Mouse (Mus musculus) MEL (cell line): ENCODE data around the gene Milr1. TPM values are rescaled to one million over a fixed set of nuclear protein-coding genes. Genes with fewer than 3 reads are reported as not detected.

Experiments used
- DNase-seq: peaks from one replicate; pipeline ENCODE4 v3.0.0; 2011; ENCODE audit warnings: low read depth, low spot score
- H3K27ac ChIP-seq: 2 replicates; pipeline ENCODE4 v1.5.1; 2012; ENCODE audit warnings: low read depth, mild to moderate bottlenecking, control low read depth, low read length, moderate library complexity; ENCODE audit not compliant: control insufficient read depth
- H3K27me3 ChIP-seq, 2 experiments: fragments of 150-350 bp in 1 of 2; sonication (generic) in 1 of 2; 2 replicates each; pipeline ENCODE4 v1.6.1; 2012; ENCODE audit warnings: low read length in 2 of 2, mild to moderate bottlenecking in 2 of 2, improper control_type of control experiment in 1 of 2, moderate library complexity in 1 of 2; ENCODE audit not compliant: insufficient read depth in 2 of 2, control insufficient read depth in 1 of 2
- H3K36me3 ChIP-seq, 2 experiments: 2 replicates each; pipeline ENCODE4 v1.6.1; 2012 to 2014; ENCODE audit warnings: low read length in 2 of 2, improper control_type of control experiment in 1 of 2, inconsistent platforms in 1 of 2, mild to moderate bottlenecking in 1 of 2; ENCODE audit not compliant: insufficient read depth in 2 of 2, control insufficient read depth in 1 of 2
- H3K4me1 ChIP-seq, 2 experiments: fragments of 150-350 bp in 1 of 2; sonication (generic) in 1 of 2; 2 replicates each; pipeline ENCODE4 v1.6.1; 2012; ENCODE audit warnings: low read length in 2 of 2, improper control_type of control experiment in 1 of 2, mild to moderate bottlenecking in 1 of 2; ENCODE audit not compliant: insufficient read depth in 2 of 2, control insufficient read depth in 1 of 2
- H3K4me3 ChIP-seq, 2 experiments: fragments of 150-350 bp in 1 of 2; sonication (generic) in 1 of 2; 2 replicates each; pipeline ENCODE4 v1.5.1; 2012; ENCODE audit warnings: low read depth in 2 of 2, low read length in 2 of 2, mild to moderate bottlenecking in 2 of 2, moderate library complexity in 2 of 2, control low read depth in 1 of 2, improper control_type of control experiment in 1 of 2; ENCODE audit not compliant: control insufficient read depth in 1 of 2, insufficient read depth in 1 of 2
- H3K79me2 ChIP-seq: 2 replicates; pipeline ENCODE4 v1.6.1; 2012; ENCODE audit warnings: mild to moderate bottlenecking, low read length, moderate library complexity; ENCODE audit not compliant: control insufficient read depth, poor library complexity, insufficient read depth
- H3K9ac ChIP-seq: 2 replicates; pipeline ENCODE4 v1.6.1; 2012; ENCODE audit warnings: low read depth, mild to moderate bottlenecking, control low read depth, low read length, moderate library complexity; ENCODE audit not compliant: control insufficient read depth, poor library complexity, severe bottlenecking
- H3K9me3 ChIP-seq: fragments of 150-350 bp; sonication (generic); replicated peaks from 2 replicates; pipeline ENCODE4 v1.6.1; 2012; ENCODE audit warnings: mild to moderate bottlenecking, low read length, improper control_type of control experiment, moderate library complexity; ENCODE audit not compliant: insufficient read depth
- BHLHE40 ChIP-seq: IDR thresholded peaks from 2 replicates; pipeline ENCODE4 v1.6.1; 2012; ENCODE audit warnings: low read depth, mild to moderate bottlenecking, inconsistent platforms, low read length, improper control_type of control experiment, borderline replicate concordance
- CHD2 ChIP-seq: IDR thresholded peaks from 2 replicates; pipeline ENCODE4 v1.6.1; 2011; ENCODE audit warnings: low read length, improper control_type of control experiment
- CTCF ChIP-seq, 3 experiments: IDR thresholded peaks in 2 of 3; conservative IDR thresholded peaks in 1 of 3; 2 replicates each; pipeline ENCODE4 v1.5.1; 2011 to 2012; ENCODE audit warnings: low read length in 3 of 3, low read depth in 2 of 3, mild to moderate bottlenecking in 2 of 3, improper control_type of control experiment in 1 of 3, inconsistent platforms in 1 of 3, mixed read lengths in 1 of 3, moderate library complexity in 1 of 3; ENCODE audit not compliant: control insufficient read depth in 1 of 3, insufficient read depth in 1 of 3, poor library complexity in 1 of 3, severe bottlenecking in 1 of 3
- E2F4 ChIP-seq: IDR thresholded peaks from 2 replicates; pipeline ENCODE4 v1.6.1; 2011; ENCODE audit warnings: low read depth, low read length, improper control_type of control experiment, borderline replicate concordance
- ELF1 ChIP-seq: IDR thresholded peaks from 2 replicates; pipeline ENCODE4 v1.6.1; 2014; ENCODE audit warnings: low read depth, mild to moderate bottlenecking, inconsistent platforms, low read length, improper control_type of control experiment, moderate library complexity
- ETS1 ChIP-seq: IDR thresholded peaks from 2 replicates; pipeline ENCODE4 v1.6.1; 2012; ENCODE audit warnings: low read depth, mild to moderate bottlenecking, inconsistent platforms, low read length, improper control_type of control experiment, moderate library complexity
- GABPA ChIP-seq: IDR thresholded peaks from 2 replicates; pipeline ENCODE4 v1.6.1; 2012; ENCODE audit warnings: low read depth, mild to moderate bottlenecking, inconsistent platforms, low read length, improper control_type of control experiment, moderate library complexity
- GATA1 ChIP-seq: IDR thresholded peaks from 2 replicates; pipeline ENCODE4 v1.6.1; 2011; ENCODE audit warnings: low read depth, low read length, improper control_type of control experiment
- HCFC1 ChIP-seq: IDR thresholded peaks from 2 replicates; pipeline ENCODE4 v1.6.1; 2012; ENCODE audit warnings: low read depth, mild to moderate bottlenecking, inconsistent platforms, low read length, improper control_type of control experiment, moderate library complexity
- JUND ChIP-seq: IDR thresholded peaks from 2 replicates; pipeline ENCODE4 v1.6.1; 2011; ENCODE audit warnings: low read depth, mild to moderate bottlenecking, improper control_type of control experiment, low read length
- KAT2A ChIP-seq: conservative IDR thresholded peaks from 2 replicates; pipeline ENCODE4 v1.6.1; 2012; ENCODE audit warnings: low read depth, low read length, improper control_type of control experiment, inconsistent platforms
- MAFK ChIP-seq: IDR thresholded peaks from 2 replicates; pipeline ENCODE4 v1.6.1; 2011; ENCODE audit warnings: low read depth, mild to moderate bottlenecking, low read length, improper control_type of control experiment, borderline replicate concordance
- MAZ ChIP-seq: IDR thresholded peaks from 2 replicates; pipeline ENCODE4 v1.6.1; 2012; ENCODE audit warnings: low read depth, mild to moderate bottlenecking, inconsistent platforms, low read length, improper control_type of control experiment
- MEF2A ChIP-seq: IDR thresholded peaks from 2 replicates; pipeline ENCODE4 v1.6.1; 2014; ENCODE audit warnings: low read depth, mild to moderate bottlenecking, inconsistent platforms, low read length, improper control_type of control experiment; ENCODE audit not compliant: poor library complexity, insufficient replicate concordance, severe bottlenecking; ENCODE audit errors: extremely low read depth
- MXI1 ChIP-seq: IDR thresholded peaks from 2 replicates; pipeline ENCODE4 v1.6.1; 2011; ENCODE audit warnings: mild to moderate bottlenecking, low read depth, low read length, improper control_type of control experiment
- MYB ChIP-seq: IDR thresholded peaks from 2 replicates; pipeline ENCODE4 v1.6.1; 2011; ENCODE audit warnings: mild to moderate bottlenecking, low read depth, low read length, improper control_type of control experiment
- MYC ChIP-seq: IDR thresholded peaks from 2 replicates; pipeline ENCODE4 v1.6.1; 2011; ENCODE audit warnings: low read depth, mild to moderate bottlenecking, low read length, improper control_type of control experiment, moderate library complexity
- NELFE ChIP-seq: IDR thresholded peaks from 2 replicates; pipeline ENCODE4 v1.6.1; 2011; ENCODE audit warnings: low read depth, low read length, improper control_type of control experiment
- NRF1 ChIP-seq: IDR thresholded peaks from 2 replicates; pipeline ENCODE4 v1.6.1; 2014; ENCODE audit warnings: low read depth, mild to moderate bottlenecking, inconsistent platforms, low read length, improper control_type of control experiment, moderate library complexity; ENCODE audit not compliant: poor library complexity, insufficient read depth, severe bottlenecking
- POLR2AphosphoS2 ChIP-seq: IDR thresholded peaks from 2 replicates; pipeline ENCODE4 v1.6.1; 2011; ENCODE audit warnings: low read length, improper control_type of control experiment
- POLR2AphosphoS5 ChIP-seq: IDR thresholded peaks from 2 replicates; pipeline ENCODE4 v1.6.1; 2012; ENCODE audit warnings: low read depth, borderline replicate concordance, mild to moderate bottlenecking, inconsistent platforms, low read length, moderate library complexity, mixed read lengths
- RAD21 ChIP-seq: IDR thresholded peaks from 2 replicates; pipeline ENCODE4 v1.6.1; 2011; ENCODE audit warnings: mild to moderate bottlenecking, low read depth, low read length, improper control_type of control experiment
- RCOR1 ChIP-seq: IDR thresholded peaks from 2 replicates; pipeline ENCODE4 v1.6.1; 2012; ENCODE audit warnings: low read depth, mild to moderate bottlenecking, inconsistent platforms, low read length, improper control_type of control experiment
- SIN3A ChIP-seq: IDR thresholded peaks from 2 replicates; pipeline ENCODE4 v1.6.1; 2012; ENCODE audit warnings: low read length, improper control_type of control experiment, inconsistent platforms
- SMC3 ChIP-seq: IDR thresholded peaks from 2 replicates; pipeline ENCODE4 v1.6.1; 2011; ENCODE audit warnings: low read depth, low read length, improper control_type of control experiment
- TAL1 ChIP-seq: IDR thresholded peaks from 2 replicates; pipeline ENCODE4 v1.6.1; 2012; ENCODE audit warnings: mild to moderate bottlenecking, inconsistent platforms, low read length, moderate library complexity, mixed read lengths
- TBP ChIP-seq: IDR thresholded peaks from 2 replicates; pipeline ENCODE4 v1.8.0; 2011; ENCODE audit warnings: low read depth, low read length, improper control_type of control experiment
- TCF12 ChIP-seq: IDR thresholded peaks from 2 replicates; pipeline ENCODE4 v1.6.1; 2014; ENCODE audit warnings: low read depth, mild to moderate bottlenecking, inconsistent platforms, low read length, improper control_type of control experiment, moderate library complexity
- UBTF ChIP-seq: IDR thresholded peaks from 2 replicates; pipeline ENCODE4 v1.6.1; 2012; ENCODE audit warnings: low read depth, mild to moderate bottlenecking, inconsistent platforms, low read length, improper control_type of control experiment, moderate library complexity, borderline replicate concordance; ENCODE audit not compliant: insufficient read depth
- USF1 ChIP-seq: IDR thresholded peaks from 2 replicates; pipeline ENCODE4 v1.6.1; 2014; ENCODE audit warnings: low read depth, mild to moderate bottlenecking, inconsistent platforms, low read length, improper control_type of control experiment, moderate library complexity
- USF2 ChIP-seq, 2 experiments: IDR thresholded peaks; 2 replicates each; pipeline ENCODE4 v1.6.1; 2011 to 2012; ENCODE audit warnings: improper control_type of control experiment in 2 of 2, low read length in 2 of 2, borderline replicate concordance in 1 of 2, inconsistent platforms in 1 of 2, low read depth in 1 of 2, mild to moderate bottlenecking in 1 of 2; ENCODE audit not compliant: insufficient read depth in 1 of 2
- ZC3H11A ChIP-seq: IDR thresholded peaks from 2 replicates; pipeline ENCODE4 v1.6.1; 2012; ENCODE audit warnings: low read depth, mild to moderate bottlenecking, inconsistent platforms, low read length, improper control_type of control experiment
- ZKSCAN1 ChIP-seq: IDR thresholded peaks from 2 replicates; pipeline ENCODE4 v1.6.1; 2012; ENCODE audit warnings: low read depth, mild to moderate bottlenecking, inconsistent platforms, low read length, improper control_type of control experiment, moderate library complexity
- ZMIZ1 ChIP-seq: IDR thresholded peaks from 2 replicates; pipeline ENCODE4 v1.6.1; 2012; ENCODE audit warnings: low read depth, mild to moderate bottlenecking, inconsistent platforms, low read length, improper control_type of control experiment, moderate library complexity
- polyA plus RNA-seq, 2 experiments: library from polyadenylated mRNA; stranded (reverse) in 1 of 2; unstranded in 1 of 2; fragments of >175 nt in 1 of 2; fragments of >200 nt in 1 of 2; gene quantifications; 2 replicates each; pipeline versions ENCODE4 v1.2.1 to v1.2.4; 2012; ENCODE audit warnings: low replicate concordance in 2 of 2, low read depth in 1 of 2; ENCODE audit not compliant: insufficient read length in 2 of 2, insufficient read depth in 1 of 2, missing spikeins in 1 of 2
- total RNA-seq: library from RNA; depleted of rRNA; stranded (reverse); fragments of 300-350 nt; gene quantifications from 2 replicates; pipeline ENCODE4 v1.2.3, GENCODE M21; 2012

Milr1 gene
- total and polyA plus RNA-seq, 3 experiments: 0.26 TPM; not detected in 2

DNA sequence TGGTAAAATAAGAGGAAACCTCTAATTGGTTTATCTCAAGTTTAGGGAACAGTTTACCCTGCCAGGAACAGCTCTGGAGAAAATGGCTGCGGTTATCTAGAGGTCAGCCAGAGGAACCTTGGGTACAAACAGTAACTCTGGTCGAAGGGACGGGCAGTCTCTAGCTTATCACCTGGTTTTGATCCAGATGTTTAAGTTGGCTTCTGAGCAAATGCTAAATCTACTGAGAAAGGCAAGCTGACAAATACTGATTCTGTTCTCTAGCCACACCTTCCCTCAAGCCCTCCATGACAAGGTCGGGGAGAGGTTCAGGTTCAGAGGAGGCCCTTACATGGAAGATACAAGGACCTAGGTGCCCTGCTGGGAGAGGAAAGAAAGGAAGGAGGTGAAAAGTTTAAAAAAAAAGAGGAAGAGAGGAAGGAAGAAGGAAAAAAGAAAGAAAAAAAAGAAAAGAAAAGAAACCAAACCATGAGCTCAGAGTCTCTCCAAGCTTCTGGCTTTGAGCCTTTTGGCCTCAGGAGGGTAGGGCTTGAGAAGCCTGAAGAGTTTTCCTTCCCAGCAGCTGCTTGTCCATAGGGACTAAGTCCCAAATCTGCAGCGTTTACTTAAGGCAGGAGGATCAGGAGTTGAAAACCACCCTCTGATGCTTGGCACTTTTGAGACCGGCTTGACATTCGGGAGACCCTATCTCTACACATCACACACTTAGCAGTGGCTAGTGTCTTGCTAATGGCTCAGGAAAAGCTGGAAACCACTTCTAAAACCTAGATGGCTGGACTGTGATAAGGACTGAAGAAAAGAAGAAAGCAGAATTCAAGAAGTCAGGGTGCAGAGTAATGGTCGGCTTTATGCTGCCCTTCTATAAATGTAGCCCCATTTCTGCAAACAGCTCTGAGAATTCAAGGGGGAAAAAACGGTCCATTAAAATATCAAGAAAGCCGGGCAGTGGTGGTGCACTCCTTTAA is 22.3 kb upstream of the Milr1 start:
- Histone ChIP-seq H3K4me3 (peak overlapping the region; percentile 16 to 26; a peak in 3 of 4 replicates), H3K4me1 (peaks cover 33 to 53% of the 10 kb centered on the region in 2 experiments), H3K9ac (peak overlapping the region; percentile 7; the same call in 1 of the 2 replicates), H3K9me3 (no peaks in the 10 kb centered on the region), H3K27me3 (no peaks in the 10 kb centered on the region), H3K79me2 (no peaks in the 10 kb centered on the region), H3K27ac (peak overlapping the region; percentile 21; the same call in 1 of the 2 replicates), H3K36me3 (peaks cover 0 to 47% of the 10 kb centered on the region in 2 experiments; a peak in 2 of 4 replicates)
- peak; percentile 53 for DNase-seq
- no peak for TF ChIP-seq POLR2AphosphoS5
- TF ChIP-seq MAFK: no peak
- TF ChIP-seq CTCF (IDR thresholded peaks at IDR 0.05 in 2 of 3, conservative IDR thresholded peaks at IDR 0.05 in 1 of 3; ENCODE audit: control insufficient read depth in 1 of 3, insufficient read depth in 1 of 3, low read depth in 2 of 3, low read length in 3 of 3, poor library complexity in 1 of 3, severe bottlenecking in 1 of 3): no peak
- 0 out of 2 replicates have a peak, but pooled peaks have one; percentile 27 for TF ChIP-seq TBP
- TF ChIP-seq E2F4: no peak
- peak; percentile 58 for TF ChIP-seq TCF12
- no peak for TF ChIP-seq ZKSCAN1
- peak; percentile 47; the same call in 1 of the 2 replicates for TF ChIP-seq HCFC1
- TF ChIP-seq MAZ: 0 out of 2 replicates have a peak, but pooled peaks have one; percentile 10
- TF ChIP-seq MYB: no peak
- TF ChIP-seq SMC3: no peak
- no peak for TF ChIP-seq NRF1
- TF ChIP-seq KAT2A: no peak
- TF ChIP-seq MEF2A: no peak
- TF ChIP-seq NELFE: peak; percentile 17; the same call in 1 of the 2 replicates
- TF ChIP-seq ZMIZ1: no peak
- peak; percentile 49 for TF ChIP-seq SIN3A
- no peak for TF ChIP-seq POLR2AphosphoS2
- peak; percentile 71 for TF ChIP-seq ETS1
- no peak for TF ChIP-seq MYC
- TF ChIP-seq JUND: no peak
- no peak for TF ChIP-seq CHD2
- peak; percentile 50 for TF ChIP-seq TAL1
- no peak for TF ChIP-seq MXI1
- TF ChIP-seq GABPA: no peak
- no peak for TF ChIP-seq UBTF
- peak; percentile 71 for TF ChIP-seq GATA1
- no peak for TF ChIP-seq USF1
- no peak for TF ChIP-seq RAD21
- no peak for TF ChIP-seq ELF1
- TF ChIP-seq ZC3H11A: no peak
- TF ChIP-seq RCOR1: peak; percentile 29; the same call in 1 of the 2 replicates
- TF ChIP-seq BHLHE40: no peak
- TF ChIP-seq USF2 (IDR thresholded peaks at IDR 0.05; ENCODE audit: borderline replicate concordance in 1 of 2, insufficient read depth in 1 of 2, low read depth in 1 of 2, low read length in 2 of 2): no peak
